Mouse (Mus musculus): Measurements from ENCODE around the gene Myo1e. TPM values are rescaled to one million over a fixed set of nuclear protein-coding genes. Genes with fewer than 3 reads are reported as not detected.

Gene Myo1e
- polyA plus RNA-seq, 1 experiment from 2014 or later: 7.9 TPM

- no peak for ATAC-seq (ENCODE audit: low read depth)
- H3K9me3 ChIP-seq: no peaks in the 10 kb centered on the region
- H3K9ac ChIP-seq: no peak overlapping the region
- no peak overlapping the region for H3K27ac ChIP-seq (replicated peaks)
- peaks cover 49% of the 10 kb centered on the region for H3K4me1 ChIP-seq (replicated peaks)
- H3K27me3 ChIP-seq: no peaks in the 10 kb centered on the region; the same call in 1 of the 2 replicates
- WGBS: 61% methylated on average over 9 of the region's 9 CpGs
- H3K4me2 ChIP-seq: no peak overlapping the region
- no peaks in the 10 kb centered on the region for H3K36me3 ChIP-seq
- H3K4me3 ChIP-seq: no peak overlapping the region
Measured at GRCm38 (mm10) chr9:70260324-70260841, 53.2 kb downstream of the Myo1e start.

GRCm38 (mm10) chr9:70261646-70262045 lies 54.5 kb downstream of the Myo1e start:
- no peak overlapping the region for H3K4me3 ChIP-seq
- no peaks in the 10 kb centered on the region; the same call in 1 of the 2 replicates for H3K27me3 ChIP-seq
- H3K4me2 ChIP-seq: no peak overlapping the region
- H3K36me3 ChIP-seq: no peaks in the 10 kb centered on the region
- no peak overlapping the region for H3K27ac ChIP-seq (replicated peaks)
- ATAC-seq (ENCODE audit: low read depth): no peak
- H3K9me3 ChIP-seq: no peaks in the 10 kb centered on the region
- H3K4me1 ChIP-seq (replicated peaks): peaks cover 49% of the 10 kb centered on the region
- no peak overlapping the region for H3K9ac ChIP-seq
- 81% methylated on average over 5 of the region's 5 CpGs for WGBS

GRCm38 (mm10) chr9:70263134-70263533 lies 56.0 kb downstream of the Myo1e start:
- Histone ChIP-seq H3K4me2 (no peak overlapping the region), H3K36me3 (no peaks in the 10 kb centered on the region), H3K4me3 (no peak overlapping the region), H3K27ac (replicated peaks) (no peak overlapping the region), H3K4me1 (replicated peaks) (peaks cover 38% of the 10 kb centered on the region), H3K9me3 (no peaks in the 10 kb centered on the region), H3K27me3 (no peaks in the 10 kb centered on the region; the same call in 1 of the 2 replicates), H3K9ac (no peak overlapping the region)
- ATAC-seq (ENCODE audit: low read depth): no peak
- WGBS: 55% methylated on average over 8 of the region's 8 CpGs

- Histone ChIP-seq H3K4me2 (no peak overlapping the region), H3K9ac (no peak overlapping the region), H3K4me1 (replicated peaks) (peaks cover 38% of the 10 kb centered on the region), H3K27ac (replicated peaks) (no peak overlapping the region), H3K27me3 (no peaks in the 10 kb centered on the region; the same call in 1 of the 2 replicates), H3K4me3 (no peak overlapping the region), H3K9me3 (no peaks in the 10 kb centered on the region), H3K36me3 (no peaks in the 10 kb centered on the region)
- ATAC-seq (ENCODE audit: low read depth): no peak
- WGBS: 45% methylated on average over 7 of the region's 7 CpGs
Measured at GRCm38 (mm10) chr9:70263735-70264134, 56.6 kb downstream of the Myo1e start.

- Histone ChIP-seq H3K4me1 (replicated peaks) (peaks cover 39% of the 10 kb centered on the region), H3K36me3 (no peaks in the 10 kb centered on the region), H3K4me2 (no peak overlapping the region), H3K9me3 (no peaks in the 10 kb centered on the region), H3K27ac (replicated peaks) (no peak overlapping the region), H3K9ac (no peak overlapping the region), H3K27me3 (no peaks in the 10 kb centered on the region), H3K4me3 (no peak overlapping the region)
- ATAC-seq (ENCODE audit: low read depth): no peak
- WGBS: 84% methylated on average over 5 of the region's 5 CpGs
Measured at GRCm38 (mm10) chr9:70265513-70265912, 58.4 kb downstream of the Myo1e start.

DNA sequence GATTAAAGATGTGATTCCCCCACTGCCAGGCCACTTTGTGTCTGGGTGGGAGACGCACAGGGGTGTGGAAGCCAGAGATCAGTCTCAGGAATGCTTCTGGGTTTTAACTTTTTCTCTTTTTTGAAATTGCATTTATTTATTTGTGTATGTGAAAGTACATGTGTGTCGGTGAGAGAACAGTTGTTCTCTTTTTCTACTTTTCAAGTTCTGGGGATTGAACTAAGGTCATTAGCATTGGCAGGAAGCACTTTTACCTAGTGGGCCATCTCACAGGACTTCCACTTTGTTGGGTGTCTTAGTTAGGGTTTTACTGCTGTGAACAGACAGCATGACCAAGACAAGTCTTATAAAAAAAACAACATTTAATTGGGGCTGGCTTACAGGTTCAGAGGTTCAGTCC lies 59.0 kb downstream of the Myo1e start:
- no peak for ATAC-seq (ENCODE audit: low read depth)
- Histone ChIP-seq H3K36me3 (no peaks in the 10 kb centered on the region), H3K4me3 (no peak overlapping the region), H3K27ac (replicated peaks) (no peak overlapping the region), H3K27me3 (no peaks in the 10 kb centered on the region), H3K9me3 (no peaks in the 10 kb centered on the region), H3K9ac (no peak overlapping the region), H3K4me2 (no peak overlapping the region), H3K4me1 (replicated peaks) (peaks cover 32% of the 10 kb centered on the region)
- 100% methylated on average over 2 of the region's 2 CpGs for WGBS

DNA sequence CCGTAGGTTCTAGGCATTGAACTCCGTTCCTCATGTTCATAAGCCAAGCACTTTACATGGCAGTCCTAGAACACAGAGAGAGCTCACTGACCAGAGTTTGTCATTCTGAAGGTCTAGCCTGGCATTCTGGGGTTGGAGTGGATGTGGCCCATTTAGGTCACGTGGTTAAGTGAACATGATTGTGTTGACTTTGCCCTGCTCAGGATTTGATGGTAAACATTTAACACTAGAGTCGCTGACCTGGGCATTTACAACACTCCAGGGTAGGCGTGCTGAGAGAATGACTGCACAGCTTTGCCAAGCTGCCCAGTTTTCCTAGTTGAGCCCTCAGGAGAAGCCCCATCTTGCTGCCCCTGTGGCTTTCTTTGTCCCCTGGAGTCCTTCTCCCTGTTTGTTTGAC lies 60.0 kb downstream of the Myo1e start:
- H3K4me3 ChIP-seq: no peak overlapping the region
- no peak overlapping the region for H3K4me2 ChIP-seq
- H3K27ac ChIP-seq (replicated peaks): no peak overlapping the region
- H3K36me3 ChIP-seq: no peaks in the 10 kb centered on the region
- H3K27me3 ChIP-seq: no peaks in the 10 kb centered on the region
- ATAC-seq (ENCODE audit: low read depth): no peak
- 89% methylated on average over 5 of the region's 5 CpGs for WGBS
- no peaks in the 10 kb centered on the region for H3K9me3 ChIP-seq
- H3K4me1 ChIP-seq (replicated peaks): peaks cover 23% of the 10 kb centered on the region
- H3K9ac ChIP-seq: no peak overlapping the region

DNA sequence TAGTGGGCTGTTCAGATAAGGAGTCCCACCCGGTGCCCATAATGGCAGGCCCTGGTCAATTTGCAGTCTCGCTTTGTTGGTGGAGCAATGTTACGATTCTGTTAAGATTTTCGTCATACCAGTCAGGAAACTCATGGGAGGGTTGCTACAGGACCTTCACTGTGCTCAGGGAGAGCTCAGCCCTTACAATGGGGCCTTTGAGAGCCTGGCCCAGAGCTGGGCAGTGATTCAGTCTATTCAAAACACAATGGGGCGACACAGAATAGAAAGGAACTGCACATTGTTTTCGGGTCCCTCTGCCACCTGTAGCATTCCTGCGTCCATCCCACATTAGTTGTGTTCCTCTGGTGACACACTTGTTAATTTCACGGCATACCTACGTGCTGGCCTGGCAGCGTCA lies 62.2 kb downstream of the Myo1e start:
- Histone ChIP-seq H3K27ac (replicated peaks) (no peak overlapping the region; the same call in 1 of the 2 replicates), H3K4me1 (replicated peaks) (peaks cover 7% of the 10 kb centered on the region; the same call in 1 of the 2 replicates)
- 33% methylated on average over 10 of the region's 10 CpGs for WGBS

GRCm38 (mm10) chr9:70270468-70270867 lies 63.3 kb downstream of the Myo1e start:
- Histone ChIP-seq H3K27me3 (no peaks in the 10 kb centered on the region), H3K9me3 (no peaks in the 10 kb centered on the region), H3K4me1 (replicated peaks) (0 out of 2 replicates have a peak, but pooled peaks cover 7% of the 10 kb centered on the region), H3K9ac (no peak overlapping the region), H3K27ac (replicated peaks) (no peak overlapping the region), H3K36me3 (no peaks in the 10 kb centered on the region), H3K4me3 (no peak overlapping the region), H3K4me2 (no peak overlapping the region)
- 92% methylated on average over 4 of the region's 4 CpGs for WGBS
- ATAC-seq (ENCODE audit: low read depth): no peak

More for the DNA sequence above, 62.2 kb downstream of the Myo1e start:
- Histone ChIP-seq H3K9me3 (no peaks in the 10 kb centered on the region), H3K36me3 (no peaks in the 10 kb centered on the region), H3K4me3 (no peak overlapping the region), H3K4me2 (no peak overlapping the region), H3K9ac (no peak overlapping the region), H3K27me3 (no peaks in the 10 kb centered on the region)
- ATAC-seq (ENCODE audit: low read depth): no peak

GRCm38 (mm10) chr9:70271137-70271536 lies 64.0 kb downstream of the Myo1e start:
- 0 out of 2 replicates have a peak, but pooled peaks cover 7% of the 10 kb centered on the region for H3K4me1 ChIP-seq (replicated peaks)

GRCm38 (mm10) chr9:70271631-70272030 lies 64.5 kb downstream of the Myo1e start:
- H3K9me3 ChIP-seq: no peaks in the 10 kb centered on the region
- no peaks in the 10 kb centered on the region for H3K36me3 ChIP-seq
- no peak overlapping the region for H3K9ac ChIP-seq
- no peak overlapping the region for H3K4me2 ChIP-seq
- no peaks in the 10 kb centered on the region for H3K27me3 ChIP-seq
- no peak overlapping the region for H3K4me3 ChIP-seq
- no peak for ATAC-seq (ENCODE audit: low read depth)
- WGBS: 94% methylated on average over 9 of the region's 9 CpGs
- no peak overlapping the region for H3K27ac ChIP-seq (replicated peaks)
- H3K4me1 ChIP-seq (replicated peaks): 0 out of 2 replicates have a peak, but pooled peaks cover 7% of the 10 kb centered on the region

More at GRCm38 (mm10) chr9:70271137-70271536, 64.0 kb downstream of the Myo1e start:
- Histone ChIP-seq H3K27ac (replicated peaks) (no peak overlapping the region), H3K27me3 (no peaks in the 10 kb centered on the region), H3K36me3 (no peaks in the 10 kb centered on the region), H3K4me3 (no peak overlapping the region), H3K9me3 (no peaks in the 10 kb centered on the region), H3K4me2 (no peak overlapping the region), H3K9ac (no peak overlapping the region)
- 78% methylated on average over 7 of the region's 7 CpGs for WGBS
- no peak for ATAC-seq (ENCODE audit: low read depth)

GRCm38 (mm10) chr9:70274071-70274470 lies 66.9 kb downstream of the Myo1e start:
- Histone ChIP-seq H3K9me3 (no peaks in the 10 kb centered on the region), H3K36me3 (no peaks in the 10 kb centered on the region), H3K4me3 (no peak overlapping the region), H3K27me3 (no peaks in the 10 kb centered on the region), H3K4me2 (no peak overlapping the region), H3K9ac (no peak overlapping the region), H3K4me1 (replicated peaks) (0 out of 2 replicates have a peak, but pooled peaks cover 7% of the 10 kb centered on the region), H3K27ac (replicated peaks) (no peak overlapping the region)
- ATAC-seq (ENCODE audit: low read depth): no peak
- WGBS: 85% methylated on average over 6 of the region's 6 CpGs

- Histone ChIP-seq H3K4me1 (replicated peaks) (0 out of 2 replicates have a peak, but pooled peaks cover 6% of the 10 kb centered on the region), H3K36me3 (no peaks in the 10 kb centered on the region), H3K9me3 (no peaks in the 10 kb centered on the region), H3K27me3 (no peaks in the 10 kb centered on the region), H3K27ac (replicated peaks) (no peak overlapping the region), H3K4me3 (no peak overlapping the region), H3K4me2 (no peak overlapping the region), H3K9ac (no peak overlapping the region)
- WGBS: 96% methylated on average over 6 of the region's 6 CpGs
- ATAC-seq (ENCODE audit: low read depth): no peak
Measured at GRCm38 (mm10) chr9:70274476-70274875, 67.3 kb downstream of the Myo1e start.

All from neural tube, embryonic 13.5 days (tissue).